Mouse (Mus musculus) embryo, embryonic 9.5 days (tissue): ENCODE data around the gene Esrrb.

Experiments
- DNase-seq: peaks from one replicate; pipeline ENCODE4 v3.0.0-alpha.2; 2017; ENCODE audit errors: extremely low spot score

Gene Esrrb

GRCm38 (mm10) chr12:86565996-86566395 is 205.1 kb downstream of the Esrrb start:
- no peak for DNase-seq
